Mouse (Mus musculus) heart, postnatal 4 days (tissue): ENCODE data around the gene BC025446. TPM values are rescaled to one million over a fixed set of nuclear protein-coding genes. Genes with fewer than 3 reads are reported as not detected.

Experiments
- total RNA-seq, 2 experiments: library from RNA; stranded (reverse); gene quantifications; 2 replicates each; pipeline ENCODE4 v1.2.3; 2021

Gene BC025446
- total RNA-seq, 2 experiments from 2014 or later, result not detected

Other genes with a start within 250 kb of the BC025446 start
- under 1 TPM in 1 of 2 experiments, not detected in 1; 0.32 TPM for gene Ly6i, start 232.9 kb upstream of the BC025446 start, total RNA-seq
- gene Ly6a, start 218.3 kb upstream of the BC025446 start, total RNA-seq, result 10 to 100 TPM; 27.2 to 29.0 TPM
- 10 to 100 TPM; 63.2 to 73.2 TPM for gene Ly6c1, start 167.5 kb upstream of the BC025446 start, total RNA-seq
- 1 to 10 TPM; 1.9 to 2.5 TPM for gene Ly6c2, start 104.4 kb upstream of the BC025446 start, total RNA-seq
- under 1 TPM in 1 of 2 experiments, not detected in 1; 0.68 TPM for gene Ly6g, start 61.1 kb upstream of the BC025446 start, total RNA-seq
- not detected for gene Ly6f, start 52.0 kb downstream of the BC025446 start, total RNA-seq